Mouse (Mus musculus): ENCODE data around the gene Plxnc1.

GRCm38 (mm10) chr10:94928164-94928563 lies 16.5 kb downstream of the Plxnc1 start:
- TF ChIP-seq HCFC1 (IDR thresholded peaks at IDR 0.05; ENCODE audit: borderline replicate concordance, insufficient read depth, low read length) (no peak), ZNF384 (IDR thresholded peaks at IDR 0.05; ENCODE audit: low read depth, low read length) (no peak), CHD2 (IDR thresholded peaks at IDR 0.05; ENCODE audit: low read depth, low read length) (no peak)
